ENCODE assay signal across 8 mouse cellular contexts in the genomic region with DNA sequence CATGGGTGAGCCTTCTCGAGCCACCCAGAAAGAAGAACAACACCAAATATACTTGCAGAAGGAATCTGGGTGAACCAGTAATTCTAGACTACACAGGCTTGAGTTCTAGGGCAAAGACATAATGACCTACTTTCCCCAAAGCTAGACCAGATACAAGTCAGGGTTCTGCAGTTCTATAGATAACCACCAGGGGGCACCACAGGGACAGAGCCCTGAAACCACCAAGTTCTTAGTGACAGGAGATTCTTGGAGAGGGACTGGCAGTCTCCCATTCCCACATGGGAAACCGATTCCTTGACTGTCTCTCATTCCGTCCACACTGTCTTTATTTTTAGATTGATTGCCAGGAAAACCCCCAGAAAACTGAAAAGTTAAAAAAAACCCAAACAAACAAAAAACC. TPM values are rescaled to one million over a fixed set of nuclear protein-coding genes. Genes with fewer than 3 reads are reported as not detected.
DNase-seq lines count a peak whose midpoint lies in the region; ATAC-seq and TF ChIP-seq lines count a peak whose summit lies in the region.

No protein-coding gene starts in this region.

- H3K9me3 ChIP-seq in neural tube, embryonic 15.5 days (replicated peaks), result no peaks in the 10 kb centered on the region
- no peaks in the 10 kb centered on the region for H3K9me3 ChIP-seq in limb, embryonic 14.5 days (ENCODE audit: control insufficient read depth, low read length)

- no peaks in the 10 kb centered on the region for H3K4me1 ChIP-seq in neural tube, embryonic 15.5 days
- H3K4me1 ChIP-seq in cerebellum, adult 2 months (ENCODE audit: control insufficient read depth, insufficient read depth, low read length), result peaks cover 10% of the 10 kb centered on the region
- no peaks in the 10 kb centered on the region for H3K4me1 ChIP-seq in limb, embryonic 14.5 days (ENCODE audit: control insufficient read depth, insufficient read depth, low read length)

- ATAC-seq in neural tube, embryonic 15.5 days (ENCODE audit: low FRiP score), result no peak
- no peak for ATAC-seq in limb, embryonic 14.5 days (ENCODE audit: low FRiP score, low read depth)

- H3K4me3 ChIP-seq in neural tube, embryonic 15.5 days (replicated peaks), result no peak overlapping the region
- H3K4me3 ChIP-seq in cerebellum, adult 2 months (replicated peaks; ENCODE audit: insufficient read depth, low read depth, low read length), result no peak overlapping the region
- no peak overlapping the region for H3K4me3 ChIP-seq in limb, embryonic 14.5 days (replicated peaks; ENCODE audit: low read length)

- H3K27ac ChIP-seq in neural tube, embryonic 15.5 days (replicated peaks), result no peak overlapping the region
- H3K27ac ChIP-seq in cerebellum, adult 2 months (ENCODE audit: insufficient read depth, low read length), result no peak overlapping the region; the same call in 1 of the 2 replicates
- no peak overlapping the region for H3K27ac ChIP-seq in limb, embryonic 14.5 days (replicated peaks; ENCODE audit: low read depth, low read length)

- peak; percentile 87 for TF ChIP-seq CTCF in cerebellum, adult 2 months (IDR thresholded peaks at IDR 0.05; ENCODE audit: borderline replicate concordance, insufficient read depth, low read depth, low read length)

- DNase-seq in neural tube, embryonic 10.5 days (ENCODE audit: extremely low spot score, low spot score), result peak; percentile 86
- DNase-seq in cerebellum, adult 2 months, result peak; percentile 91 to 93
- peak; percentile 64 to 91 for DNase-seq in frontal cortex, postnatal 14 days (ENCODE audit: low spot score in 2 of 2)
- peak; percentile 74 to 93 for DNase-seq in kidney, adult 8-10 months
- DNase-seq in limb, embryonic 14.5 days (ENCODE audit: low spot score), result peak; percentile 89
- DNase-seq in ovary, postnatal 14 days (ENCODE audit: low spot score), result peak; percentile 87
- peak; percentile 66 to 84 for DNase-seq in thymus, postnatal 10 days (ENCODE audit: low spot score in 2 of 2)

- H3K36me3 ChIP-seq in neural tube, embryonic 15.5 days, result peaks cover 15% of the 10 kb centered on the region; the same call in 1 of the 2 replicates
- no peaks in the 10 kb centered on the region for H3K36me3 ChIP-seq in limb, embryonic 14.5 days (ENCODE audit: control insufficient read depth, insufficient read depth, low read length)

- no peak overlapping the region for H3K9ac ChIP-seq in neural tube, embryonic 15.5 days (replicated peaks)
- no peak overlapping the region for H3K9ac ChIP-seq in limb, embryonic 14.5 days (ENCODE audit: low read depth, low read length, severe bottlenecking)

- WGBS in neural tube, embryonic 15.5 days, result 16% methylated on average over 3 of the region's 3 CpGs
- WGBS in cerebellum, adult 2 months, result 7% methylated on average over 3 of the region's 3 CpGs
- 14% methylated on average over 3 of the region's 3 CpGs for WGBS in limb, embryonic 14.5 days

- H3K4me2 ChIP-seq in neural tube, embryonic 15.5 days, result no peak overlapping the region
- no peak overlapping the region for H3K4me2 ChIP-seq in limb, embryonic 14.5 days (replicated peaks; ENCODE audit: low read depth, low read length, severe bottlenecking)

- TF ChIP-seq POLR2A in cerebellum, adult 2 months (IDR thresholded peaks at IDR 0.05; ENCODE audit: borderline replicate concordance, insufficient read depth, low read length), result no peak
- no peak for TF ChIP-seq POLR2A in limb, embryonic 14.5 days (IDR thresholded peaks at IDR 0.05; ENCODE audit: borderline replicate concordance, extremely low read depth, insufficient read depth, insufficient read length)

- H3K27me3 ChIP-seq in neural tube, embryonic 15.5 days (replicated peaks), result no peaks in the 10 kb centered on the region
- H3K27me3 ChIP-seq in cerebellum, adult 2 months (ENCODE audit: control insufficient read depth, insufficient read depth, low read length), result no peaks in the 10 kb centered on the region
- no peaks in the 10 kb centered on the region for H3K27me3 ChIP-seq in limb, embryonic 14.5 days (ENCODE audit: control insufficient read depth, insufficient read depth, low read length)

RNA-seq across cellular contexts. Expression of gene Crtam, which starts 40.2 kb away (rescaled TPM):
- 0.08 and 0.15 TPM in 2 replicates for polyA plus RNA-seq in neural tube, embryonic 15.5 days (2015; fragmentation: Nextera tagmentation; extraction: Ambion mirVana)
- 26.4 and 29.5 TPM in 2 replicates for polyA plus RNA-seq in cerebellum, adult 2 months (2012; rRNA removed)
- 0.15 and 0.21 TPM in 2 replicates for polyA plus RNA-seq in limb, embryonic 14.5 days (2012; rRNA removed)
- polyA plus RNA-seq in limb, embryonic 14.5 days (2014; fragmentation: Nextera tagmentation; extraction: Ambion mirVana), result 0.29 and 0.32 TPM in 2 replicates

Comparison
In these comparisons a context has a peak if more than half of its experiments do, and no peak if none do; other contexts are left out.
1. RNA of gene Crtam, which starts 40.2 kb away (polyA plus RNA-seq): 26.4 to 29.5 TPM in cerebellum, adult 2 months; 0.15 to 0.32 TPM in limb, embryonic 14.5 days and 0.08 to 0.15 TPM in neural tube, embryonic 15.5 days; every median in the first group is over 10 times any median in the second.
2. Peak in every context shown above with its lines, with median percentiles within 50 percentile points of each other: DNase-seq.